Mouse (Mus musculus) bone marrow macrophage, adult 2 months (primary cell): ENCODE results near the gene Cerkl.

Experiments used
- CTCF ChIP-seq: IDR thresholded peaks from 2 replicates; pipeline ENCODE4 v1.5.1; 2012; ENCODE audit warnings: low read depth, mild to moderate bottlenecking, low read length, moderate library complexity
- POLR2A ChIP-seq: IDR thresholded peaks from 2 replicates; pipeline ENCODE4 v1.6.1; 2012; ENCODE audit warnings: mild to moderate bottlenecking, low read depth, low read length, borderline replicate concordance

DNA sequence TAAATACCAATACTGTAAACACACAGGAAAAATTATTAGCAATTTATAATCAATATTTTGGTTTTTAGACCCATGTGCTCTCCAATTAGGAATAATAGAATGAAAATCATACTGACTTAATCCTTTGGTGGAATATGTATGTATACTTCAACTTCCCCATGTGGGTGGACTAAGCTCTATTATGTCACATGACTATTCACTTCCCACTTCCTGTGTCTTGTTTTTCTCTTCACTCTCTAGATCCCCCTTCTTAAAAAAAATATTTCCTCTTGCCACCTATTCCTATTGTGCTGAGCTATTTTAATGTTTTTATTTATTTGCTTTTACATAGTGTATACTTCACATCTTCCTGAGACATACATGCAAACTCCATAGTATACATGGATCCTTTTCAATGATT is 154.2 kb downstream of the Cerkl start:
- TF ChIP-seq CTCF, result no peak
- no peak for TF ChIP-seq POLR2A
